Mouse (Mus musculus) neural tube, embryonic 13.5 days (tissue): ENCODE measurements at regions not wholly inside any gene's neighbourhood (a gene's known extent, or its start where the extent isn't known, plus 50 kb on each side); places are given as distances from the start of the nearest gene placed in this dataset.

Source experiments
- ATAC-seq: fragments of 200-750 bp; cut with Nextera tagmentation; 2 replicates; pipeline ENCODE4 v1.8.0; 2017; ENCODE audit warnings: low read depth, mild to moderate bottlenecking, moderate TSS enrichment, moderate library complexity
- H3K27ac ChIP-seq: fragments of 300-500 bp; sonication (generic); replicated peaks from 2 replicates; pipeline ENCODE4 v1.5.1; 2015; ENCODE audit warnings: moderate library complexity, mild to moderate bottlenecking, inconsistent platforms
- H3K27me3 ChIP-seq: fragments of 300-500 bp; sonication (generic); 2 replicates; pipeline ENCODE4 v1.6.1; 2015; ENCODE audit warnings: mild to moderate bottlenecking, inconsistent platforms
- H3K36me3 ChIP-seq: fragments of 300-500 bp; sonication (generic); 2 replicates; pipeline ENCODE4 v1.6.1; 2015; ENCODE audit warnings: mild to moderate bottlenecking, inconsistent platforms
- H3K4me1 ChIP-seq: fragments of 300-500 bp; sonication (generic); replicated peaks from 2 replicates; pipeline ENCODE4 v1.6.1; 2015; ENCODE audit warnings: inconsistent platforms
- H3K4me2 ChIP-seq: fragments of 300-500 bp; sonication (generic); 2 replicates; pipeline ENCODE4 v1.6.1; 2015; ENCODE audit warnings: inconsistent platforms, mild to moderate bottlenecking, moderate library complexity
- H3K4me3 ChIP-seq: fragments of 300-500 bp; sonication (generic); 2 replicates; pipeline ENCODE4 v1.5.1; 2015; ENCODE audit warnings: mild to moderate bottlenecking, inconsistent platforms
- H3K9ac ChIP-seq: fragments of 300-500 bp; sonication (generic); 2 replicates; pipeline ENCODE4 v1.6.1; 2015; ENCODE audit warnings: moderate library complexity, mild to moderate bottlenecking, inconsistent platforms
- H3K9me3 ChIP-seq: fragments of 300-500 bp; sonication (generic); 2 replicates; pipeline ENCODE4 v1.6.1; 2016; ENCODE audit warnings: inconsistent platforms
- WGBS: fragments of 180-500 bp; shearing (Covaris S2); methylation state at CpG from one replicate; pipeline ENCODE4 v1.1.7; 2015; 5-methylcytosine and 5-hydroxymethylcytosine counted together

DNA sequence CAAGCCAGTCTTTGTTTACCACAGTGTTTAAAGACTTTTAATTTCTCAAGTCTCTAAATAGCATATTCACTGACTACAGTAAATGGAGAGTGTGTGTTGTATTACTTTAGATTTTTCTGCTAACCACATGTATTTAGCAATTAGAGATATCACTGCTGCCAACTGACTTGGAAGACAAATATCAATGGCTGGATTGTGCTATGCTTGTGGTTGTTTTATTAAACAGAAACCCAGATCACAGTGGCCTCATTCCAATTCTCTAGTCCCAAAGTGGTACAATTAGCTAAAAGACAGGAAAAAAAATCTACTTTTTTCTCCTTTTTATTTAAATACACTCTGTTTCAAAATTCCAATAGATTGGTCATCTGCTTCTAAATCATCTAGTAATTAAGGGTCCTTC, 72.6 kb downstream of the Zfp120 start:
- H3K36me3 ChIP-seq = no peaks in the 10 kb centered on the region
- no peaks in the 10 kb centered on the region for H3K9me3 ChIP-seq
- no peak overlapping the region for H3K4me3 ChIP-seq
- H3K4me2 ChIP-seq = no peak overlapping the region
- no peak overlapping the region for H3K9ac ChIP-seq
- no peak for ATAC-seq
- H3K4me1 ChIP-seq = no peaks in the 10 kb centered on the region
- no peaks in the 10 kb centered on the region for H3K27me3 ChIP-seq
- H3K27ac ChIP-seq = no peak overlapping the region

GRCm38 (mm10) chr2:150060046-150060725, 76.3 kb downstream of the Zfp120 start:
- H3K9ac ChIP-seq = no peak overlapping the region
- no peaks in the 10 kb centered on the region for H3K9me3 ChIP-seq
- no peaks in the 10 kb centered on the region for H3K4me1 ChIP-seq
- no peak overlapping the region for H3K4me3 ChIP-seq
- H3K36me3 ChIP-seq = no peaks in the 10 kb centered on the region
- no peak for ATAC-seq
- H3K27me3 ChIP-seq = no peaks in the 10 kb centered on the region
- H3K27ac ChIP-seq = no peak overlapping the region
- WGBS = 78% methylated on average over 2 of the region's 2 CpGs
- no peak overlapping the region for H3K4me2 ChIP-seq

DNA sequence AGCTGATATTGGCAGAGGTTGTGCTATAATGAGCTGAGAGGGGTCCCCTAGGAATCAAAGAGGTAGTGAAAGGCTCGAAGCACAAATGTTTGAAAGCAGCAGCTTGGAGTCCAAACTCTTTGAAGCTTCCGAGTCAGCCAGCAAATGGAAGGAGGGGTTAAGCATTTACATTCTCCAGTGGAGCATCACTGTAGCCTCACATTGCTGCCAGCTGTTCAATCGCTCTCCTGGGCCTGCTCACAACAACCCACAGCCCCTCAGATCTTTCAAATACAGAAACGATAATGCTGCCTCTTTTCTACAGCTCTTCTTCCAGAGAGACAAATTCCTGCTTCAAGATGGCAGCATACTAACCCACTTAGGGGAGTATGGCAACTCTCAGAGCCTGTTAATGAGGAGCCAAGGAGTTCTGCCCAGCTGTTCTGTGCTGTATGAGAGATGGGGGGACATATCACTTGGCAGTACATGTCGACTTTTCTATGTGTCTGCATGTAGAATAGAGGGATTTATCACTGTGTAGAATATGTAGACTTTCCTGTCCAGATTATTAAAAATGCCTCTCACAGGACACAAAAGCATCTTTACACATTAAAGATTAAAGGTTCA, 79.8 kb downstream of the Zfp120 start:
- Histone ChIP-seq H3K4me1 (no peaks in the 10 kb centered on the region), H3K4me2 (no peak overlapping the region), H3K9me3 (no peaks in the 10 kb centered on the region), H3K4me3 (no peak overlapping the region), H3K27ac (peak overlapping the region; percentile 38), H3K9ac (no peak overlapping the region), H3K36me3 (no peaks in the 10 kb centered on the region), H3K27me3 (no peaks in the 10 kb centered on the region)
- WGBS = 67% methylated on average over 5 of the region's 5 CpGs
- peak; percentile 56 for ATAC-seq
